Mouse (Mus musculus) hindbrain, embryonic 11.5 days (tissue): ENCODE measurements around the gene Tmem164. TPM values are rescaled to one million over a fixed set of nuclear protein-coding genes. Genes with fewer than 3 reads are reported as not detected.

ENCODE experiments used
- ATAC-seq: fragments of 200-750 bp; cut with Nextera tagmentation; 2 replicates; pipeline ENCODE4 v1.8.0; 2017; ENCODE audit warnings: mild to moderate bottlenecking, moderate TSS enrichment, moderate library complexity; ENCODE audit not compliant: low FRiP score
- DNase-seq: peaks from one replicate; pipeline ENCODE4 v3.0.0-alpha.2; 2015; ENCODE audit warnings: low spot score
- H3K27ac ChIP-seq: fragments of 300-500 bp; sonication (generic); 2 replicates; pipeline ENCODE4 v1.5.1; 2014; ENCODE audit warnings: mild to moderate bottlenecking, low read depth, low read length
- H3K27me3 ChIP-seq: fragments of 300-500 bp; sonication (generic); 2 replicates; pipeline ENCODE4 v1.6.1; 2014; ENCODE audit warnings: mild to moderate bottlenecking, low read length, moderate library complexity, mixed read lengths; ENCODE audit not compliant: control insufficient read depth, insufficient read depth
- H3K36me3 ChIP-seq: fragments of 300-500 bp; sonication (generic); 2 replicates; pipeline ENCODE4 v1.6.1; 2014; ENCODE audit warnings: mild to moderate bottlenecking, low read length, moderate library complexity, mixed read lengths; ENCODE audit not compliant: control insufficient read depth, insufficient read depth
- H3K4me1 ChIP-seq: fragments of 300-500 bp; sonication (generic); replicated peaks from 2 replicates; pipeline ENCODE4 v1.6.1; 2014; ENCODE audit warnings: low read length, mixed read lengths; ENCODE audit not compliant: control insufficient read depth, insufficient read depth
- H3K4me2 ChIP-seq: fragments of 300-500 bp; sonication (generic); replicated peaks from 2 replicates; pipeline ENCODE4 v1.6.1; 2014; ENCODE audit warnings: mild to moderate bottlenecking, low read depth, low read length
- H3K4me3 ChIP-seq: fragments of 300-500 bp; sonication (generic); 2 replicates; pipeline ENCODE4 v1.5.1; 2014; ENCODE audit warnings: low read depth, low read length
- H3K9ac ChIP-seq: fragments of 300-500 bp; sonication (generic); 2 replicates; pipeline ENCODE4 v1.6.1; 2014; ENCODE audit warnings: low read depth, low read length
- H3K9me3 ChIP-seq: fragments of 300-500 bp; sonication (generic); 2 replicates; pipeline ENCODE4 v1.6.1; 2016; ENCODE audit warnings: low read length; ENCODE audit not compliant: control insufficient read depth
- WGBS: fragments of 180-500 bp; shearing (Covaris S2); extraction: QIAGEN DNeasy Blood & Tissue Kit; methylation state at CpG from one replicate; pipeline ENCODE4 v1.1.7; 2014; 5-methylcytosine and 5-hydroxymethylcytosine counted together
- polyA plus RNA-seq: library from polyadenylated mRNA; unstranded; fragments of >200 nt; fragmentation: Nextera tagmentation; extraction: Ambion mirVana; gene quantifications from 2 replicates; pipeline ENCODE4 v1.2.1, GENCODE M21; 2014

The Tmem164 gene
- polyA plus RNA-seq, 1 experiment from 2014 or later: 24.2 TPM

DNA sequence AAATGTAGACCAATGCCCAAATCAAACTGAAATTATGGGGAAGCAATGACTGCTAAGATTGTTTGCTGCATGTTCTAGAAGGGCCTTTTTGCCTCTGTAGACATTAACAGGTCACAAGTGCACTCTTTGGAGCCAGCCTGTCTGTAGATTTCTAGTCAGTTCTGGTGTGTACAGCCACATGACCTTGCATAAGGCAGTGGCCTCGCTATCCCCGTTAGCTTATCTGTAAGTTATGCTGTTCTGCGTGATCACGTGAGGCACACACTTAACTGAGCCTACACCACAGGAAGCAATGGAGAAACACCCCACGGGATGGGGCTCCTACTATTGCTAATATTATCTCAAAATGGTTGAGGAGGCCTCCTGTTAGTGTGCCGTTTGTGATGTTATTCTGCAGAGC, 97.4 kb downstream of the Tmem164 start:
- Histone ChIP-seq H3K9ac (no peak overlapping the region), H3K27me3 (peaks cover 5% of the 10 kb centered on the region; the same call in 1 of the 2 replicates), H3K4me1 (no peaks in the 10 kb centered on the region), H3K27ac (no peak overlapping the region), H3K36me3 (no peaks in the 10 kb centered on the region), H3K4me2 (no peak overlapping the region), H3K9me3 (no peaks in the 10 kb centered on the region), H3K4me3 (no peak overlapping the region)
- 82% methylated on average over 6 of the region's 6 CpGs for WGBS
- no peak for DNase-seq
- no peak for ATAC-seq

DNA sequence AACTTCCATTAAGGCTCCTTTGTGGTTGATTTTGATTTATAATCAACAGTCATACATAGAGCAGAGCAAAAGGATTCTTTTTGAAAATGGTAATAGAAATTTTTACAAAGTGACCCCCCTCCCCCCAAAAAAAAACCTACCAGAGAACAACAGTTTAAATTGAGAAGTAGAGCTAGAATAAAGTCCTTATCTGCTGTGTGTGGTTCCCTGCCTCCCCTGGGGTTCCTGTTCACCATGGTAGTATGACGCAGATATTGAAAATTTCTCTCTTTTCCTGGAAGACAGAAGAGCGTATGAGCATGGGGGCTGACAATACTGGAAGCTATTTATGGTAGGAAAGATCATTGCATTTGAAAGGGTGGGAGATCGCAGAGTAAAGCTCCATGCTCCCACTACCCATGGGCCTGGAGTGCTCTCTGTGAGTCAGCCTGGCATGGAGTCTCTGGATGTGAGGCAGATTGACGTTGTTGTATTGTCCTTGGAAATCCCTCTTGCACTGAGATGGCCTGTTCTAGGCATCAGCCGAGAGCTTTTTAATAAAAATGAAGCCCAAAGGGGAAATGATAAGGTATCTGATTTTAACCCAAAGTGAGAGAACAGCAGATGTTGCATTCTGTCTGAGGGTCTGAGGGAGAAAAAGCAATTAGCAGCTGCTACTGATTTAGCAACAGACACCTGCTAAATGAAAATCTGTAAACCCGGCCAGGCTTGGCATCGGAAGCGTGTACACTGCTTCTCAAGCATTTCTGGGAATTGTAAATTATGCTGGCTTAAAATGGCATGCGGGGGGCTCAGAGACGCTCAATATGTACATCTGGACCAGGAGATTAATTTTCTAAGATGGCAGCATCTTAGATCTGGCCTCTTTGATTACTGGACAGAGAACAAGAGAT, 105.2 kb downstream of the Tmem164 start:
- DNase-seq (no peak), ATAC-seq (no peak)
- Histone ChIP-seq H3K27me3 (0 out of 2 replicates have a peak, but pooled peaks cover 3% of the 10 kb centered on the region), H3K4me3 (no peak overlapping the region), H3K9me3 (no peaks in the 10 kb centered on the region), H3K27ac (no peak overlapping the region), H3K4me1 (no peaks in the 10 kb centered on the region), H3K4me2 (no peak overlapping the region), H3K9ac (no peak overlapping the region), H3K36me3 (no peaks in the 10 kb centered on the region)
- 77% methylated on average over 10 of the region's 10 CpGs for WGBS

DNA sequence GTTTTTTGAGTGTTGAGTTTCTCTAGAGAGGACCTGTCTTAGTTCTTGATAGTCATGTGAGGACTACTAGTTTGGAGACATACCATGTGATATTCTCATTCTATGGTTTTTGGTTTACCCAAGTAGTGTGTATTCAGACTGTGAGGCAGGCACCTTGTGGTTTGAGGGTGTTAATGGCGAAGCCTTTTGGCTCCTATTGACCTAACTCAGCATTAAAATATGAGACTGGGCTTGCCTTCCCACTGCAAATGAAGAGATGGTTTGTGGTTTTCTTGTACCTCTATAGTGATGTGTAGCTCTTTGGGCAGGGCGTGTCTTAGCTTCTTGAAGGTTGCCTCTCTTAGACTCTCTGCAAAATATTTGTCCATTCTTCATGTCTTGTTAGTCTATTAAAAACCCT, 111.0 kb downstream of the Tmem164 start:
- ATAC-seq (no peak), DNase-seq (no peak)
- Histone ChIP-seq H3K4me1 (no peaks in the 10 kb centered on the region), H3K27me3 (no peaks in the 10 kb centered on the region), H3K4me2 (no peak overlapping the region), H3K27ac (no peak overlapping the region), H3K36me3 (no peaks in the 10 kb centered on the region), H3K9ac (no peak overlapping the region), H3K4me3 (no peak overlapping the region), H3K9me3 (no peaks in the 10 kb centered on the region)
- 90% methylated on average over 2 of the region's 2 CpGs for WGBS

DNA sequence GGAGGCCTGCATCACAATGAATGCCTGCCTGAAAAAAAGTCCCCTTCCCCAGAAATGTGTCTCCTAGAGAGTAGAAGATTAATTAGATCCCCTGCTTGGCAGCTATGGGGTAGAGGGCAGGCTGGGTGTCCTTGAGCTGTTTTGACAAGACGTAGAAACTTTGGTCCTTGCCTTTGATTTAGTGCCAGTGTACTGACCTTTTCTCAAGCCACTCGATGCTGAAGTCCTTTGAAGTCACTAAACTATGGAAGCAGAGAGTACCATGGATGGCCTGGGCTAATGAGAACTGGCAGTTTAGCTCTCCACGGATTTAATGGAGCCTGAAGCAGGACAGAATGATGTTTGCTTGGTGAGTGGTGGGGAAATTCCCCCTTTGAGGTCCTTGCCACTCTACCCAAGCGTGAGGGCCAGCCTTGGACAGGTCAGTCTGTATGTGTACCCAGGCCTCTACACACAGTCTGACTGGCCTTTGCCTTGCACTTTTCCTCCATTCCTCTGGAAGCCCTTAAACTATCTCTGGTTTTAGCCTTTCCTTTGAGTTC, 112.9 kb downstream of the Tmem164 start:
- no peaks in the 10 kb centered on the region for H3K4me1 ChIP-seq
- no peak overlapping the region for H3K4me3 ChIP-seq
- ATAC-seq (no peak), DNase-seq (no peak)
- WGBS: 63% methylated on average over 4 of the region's 4 CpGs
- no peaks in the 10 kb centered on the region for H3K9me3 ChIP-seq
- H3K27ac ChIP-seq: no peak overlapping the region
- H3K4me2 ChIP-seq: no peak overlapping the region
- H3K36me3 ChIP-seq: no peaks in the 10 kb centered on the region
- no peak overlapping the region for H3K9ac ChIP-seq
- no peaks in the 10 kb centered on the region for H3K27me3 ChIP-seq

DNA sequence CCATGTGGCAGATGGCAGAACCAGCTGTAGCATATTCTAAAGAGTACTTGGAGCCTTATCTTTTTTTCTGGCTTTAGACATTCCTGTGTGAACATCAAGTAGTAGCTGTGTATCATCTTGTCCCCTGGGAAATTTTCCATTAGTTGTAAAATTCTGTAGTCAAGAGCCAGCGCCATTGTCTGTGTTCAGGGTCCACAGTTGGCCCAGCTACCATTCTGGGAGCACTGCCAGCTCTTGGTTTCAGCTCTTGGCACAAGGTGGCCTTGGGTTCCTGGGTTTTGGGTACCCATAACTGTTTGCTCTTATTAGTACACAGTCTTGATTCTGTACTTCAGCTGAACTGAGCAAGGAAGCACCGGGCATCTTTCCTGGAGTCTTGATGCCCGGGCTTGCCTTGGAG, 123.4 kb downstream of the Tmem164 start:
- H3K36me3 ChIP-seq: no peaks in the 10 kb centered on the region
- no peak overlapping the region for H3K4me2 ChIP-seq
- DNase-seq (no peak), ATAC-seq (no peak)
- no peaks in the 10 kb centered on the region for H3K9me3 ChIP-seq
- no peaks in the 10 kb centered on the region for H3K4me1 ChIP-seq
- H3K27me3 ChIP-seq: no peaks in the 10 kb centered on the region
- no peak overlapping the region for H3K9ac ChIP-seq
- no peak overlapping the region for H3K27ac ChIP-seq
- no peak overlapping the region for H3K4me3 ChIP-seq
- WGBS: 90% methylated on average over 3 of the region's 3 CpGs

DNA sequence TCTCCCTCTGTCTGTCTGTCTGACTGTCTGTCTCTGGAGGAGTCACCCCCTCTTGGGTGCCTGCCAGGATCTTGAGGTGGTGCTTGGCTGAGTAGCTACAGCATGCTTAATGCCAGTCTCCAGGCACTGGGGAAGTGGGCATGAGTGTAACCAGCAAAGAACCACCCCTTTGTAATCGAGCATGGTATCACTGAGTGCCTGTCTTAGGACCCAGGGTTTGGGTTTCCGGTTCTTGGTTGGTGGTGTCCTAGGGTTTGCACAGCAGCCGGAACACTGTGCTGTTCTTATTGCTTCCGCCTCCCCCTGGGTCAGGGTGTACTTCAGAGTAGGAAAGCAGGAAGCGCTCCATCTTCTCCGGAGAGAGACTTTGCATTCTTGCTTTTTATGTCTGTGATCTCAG, 124.9 kb downstream of the Tmem164 start:
- H3K9me3 ChIP-seq: no peaks in the 10 kb centered on the region
- H3K36me3 ChIP-seq: no peaks in the 10 kb centered on the region
- WGBS: 66% methylated on average over 6 of the region's 6 CpGs
- no peak overlapping the region for H3K27ac ChIP-seq
- H3K4me1 ChIP-seq: no peaks in the 10 kb centered on the region
- DNase-seq (no peak), ATAC-seq (no peak)
- H3K27me3 ChIP-seq: no peaks in the 10 kb centered on the region
- H3K4me2 ChIP-seq: no peak overlapping the region
- no peak overlapping the region for H3K4me3 ChIP-seq
- no peak overlapping the region for H3K9ac ChIP-seq

DNA sequence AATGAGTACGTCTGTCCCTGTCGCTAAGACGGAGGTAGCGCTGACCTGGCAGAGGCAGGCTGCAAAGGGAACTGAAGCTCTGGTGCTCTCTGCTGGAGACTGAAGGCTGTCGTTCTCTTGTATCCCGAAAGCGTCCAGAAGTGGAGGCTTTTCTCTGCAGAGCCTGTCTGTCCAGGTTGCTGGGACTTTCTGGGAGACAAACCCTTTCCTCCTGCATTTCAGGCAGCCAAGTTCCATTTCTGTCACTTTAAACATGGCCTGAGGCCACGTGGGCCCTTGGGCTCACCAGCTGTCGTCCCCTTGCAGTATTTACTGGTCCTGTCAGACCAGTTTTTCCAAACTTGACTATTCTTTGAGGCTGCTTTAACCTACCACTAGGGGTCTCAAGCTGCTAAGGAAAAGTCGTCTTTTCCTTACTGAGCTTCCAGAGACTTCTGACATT, 125.4 kb downstream of the Tmem164 start:
- Histone ChIP-seq H3K9ac (no peak overlapping the region), H3K4me3 (no peak overlapping the region), H3K4me1 (no peaks in the 10 kb centered on the region), H3K27ac (no peak overlapping the region), H3K36me3 (no peaks in the 10 kb centered on the region), H3K4me2 (no peak overlapping the region), H3K9me3 (no peaks in the 10 kb centered on the region), H3K27me3 (no peaks in the 10 kb centered on the region)
- whole genome bisulfite sequencing: 49% methylated on average over 10 of the region's 10 CpGs
- ATAC-seq (no peak), DNase-seq (peak; percentile 8)

DNA sequence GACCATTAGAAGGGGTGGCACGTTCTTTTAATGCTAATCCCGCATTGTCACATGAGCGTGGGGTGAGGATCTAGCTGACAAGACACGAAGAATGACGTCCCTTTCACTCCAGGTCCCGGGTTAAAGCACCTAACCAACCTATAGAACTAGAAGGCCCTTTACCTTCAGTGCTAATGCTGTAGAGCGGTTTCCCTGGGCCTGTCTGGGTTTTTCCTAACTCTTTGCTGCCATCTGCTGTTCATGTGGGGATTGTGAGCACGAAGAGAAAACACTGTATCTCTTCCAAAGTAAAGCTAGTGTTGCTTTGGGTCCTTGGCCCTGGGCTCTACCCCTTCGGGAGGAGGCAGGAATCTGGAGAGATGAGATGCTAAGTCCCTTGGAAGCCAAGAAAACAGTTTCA, 127.2 kb downstream of the Tmem164 start:
- ATAC-seq (no peak), DNase-seq (peak; percentile 63)
- H3K27ac ChIP-seq: no peak overlapping the region
- H3K4me3 ChIP-seq: no peak overlapping the region
- 52% methylated on average over 9 of the region's 9 CpGs for WGBS
- no peaks in the 10 kb centered on the region for H3K4me1 ChIP-seq
- no peaks in the 10 kb centered on the region for H3K36me3 ChIP-seq
- H3K9me3 ChIP-seq: no peaks in the 10 kb centered on the region
- no peak overlapping the region for H3K9ac ChIP-seq
- no peak overlapping the region for H3K4me2 ChIP-seq
- no peaks in the 10 kb centered on the region for H3K27me3 ChIP-seq

DNA sequence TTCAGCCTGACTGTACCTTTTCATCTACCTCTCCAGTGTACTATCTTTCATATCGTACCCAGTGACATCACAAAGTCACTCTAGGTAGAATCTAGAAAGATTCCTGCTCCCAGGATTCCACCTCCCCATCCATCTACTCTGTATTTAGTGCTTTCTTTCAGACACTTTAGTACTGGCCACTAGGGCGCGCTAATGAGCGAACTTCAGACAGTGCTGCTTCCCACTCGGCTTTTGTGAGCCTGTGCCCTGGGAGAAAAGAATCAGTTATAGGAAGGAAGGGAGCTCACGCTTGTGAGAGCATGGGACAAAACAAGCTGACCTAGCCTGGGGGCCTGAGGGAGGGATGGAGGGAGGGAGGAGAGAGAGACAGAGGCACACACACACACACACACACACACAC, 131.9 kb downstream of the Tmem164 start:
- no peak overlapping the region for H3K9ac ChIP-seq
- H3K9me3 ChIP-seq: no peaks in the 10 kb centered on the region
- H3K36me3 ChIP-seq: no peaks in the 10 kb centered on the region
- ATAC-seq: peak; percentile 40; the same call in 1 of the 2 replicates
- no peak overlapping the region for H3K4me2 ChIP-seq
- no peak overlapping the region for H3K27ac ChIP-seq
- H3K27me3 ChIP-seq: no peaks in the 10 kb centered on the region
- H3K4me3 ChIP-seq: no peak overlapping the region
- 15% methylated on average over 6 of the region's 6 CpGs for WGBS
- no peaks in the 10 kb centered on the region for H3K4me1 ChIP-seq
- DNase-seq: peak; percentile 66
